Mouse (Mus musculus): Measurements from ENCODE around the gene Dlg1.
"Not testable (repeated sequence)": the region's sequence is repeated elsewhere in the genome, so short reads cannot be mapped to it uniquely, and the experiment has no call there.

Gene Dlg1

GRCm38 (mm10) chr16:31655531-31655930 lies 7.7 kb upstream of the Dlg1 start:
- in situ Hi-C loops (cut with MboI), result no loop called here

- in situ Hi-C loops (cut with MboI), result no loop called here
These were observed 5.7 kb upstream of the Dlg1 start for GRCm38 (mm10) chr16:31657502-31657901.

GRCm38 (mm10) chr16:31658539-31659334 lies 4.5 kb upstream of the Dlg1 start:
- in situ Hi-C loops (cut with MboI), result no loop called here

GRCm38 (mm10) chr16:31659453-31659852 lies 3.8 kb upstream of the Dlg1 start:
- in situ Hi-C loops (cut with MboI), result no loop called here

GRCm38 (mm10) chr16:31662556-31663378 lies 476 bp upstream of the Dlg1 start:
- in situ Hi-C loops (cut with MboI), result no loop called here

GRCm38 (mm10) chr16:31664287-31664597 lies 999 bp downstream of the Dlg1 start:
- in situ Hi-C loops (cut with MboI), result no loop called here

GRCm38 (mm10) chr16:31672202-31672601 lies 9.0 kb downstream of the Dlg1 start:
- in situ Hi-C loops (cut with MboI), result no loop called here

GRCm38 (mm10) chr16:31677463-31677862 lies 14.2 kb downstream of the Dlg1 start:
- in situ Hi-C loops (cut with MboI), result no loop called here

- in situ Hi-C loops (cut with MboI), result no loop called here
These were observed 19.0 kb downstream of the Dlg1 start for GRCm38 (mm10) chr16:31682291-31682690.

GRCm38 (mm10) chr16:31683670-31684430 lies 20.6 kb downstream of the Dlg1 start:
- in situ Hi-C loops (cut with MboI), result no loop called here

- in situ Hi-C loops (cut with MboI), result no loop called here
These were observed 21.5 kb downstream of the Dlg1 start for GRCm38 (mm10) chr16:31684771-31685170.

GRCm38 (mm10) chr16:31687766-31688165 lies 24.5 kb downstream of the Dlg1 start:
- in situ Hi-C loops (cut with MboI), result no loop called here

GRCm38 (mm10) chr16:31695286-31696020 lies 32.2 kb downstream of the Dlg1 start:
- in situ Hi-C loops (cut with MboI), result no loop called here

GRCm38 (mm10) chr16:31696367-31696766 lies 33.1 kb downstream of the Dlg1 start:
- in situ Hi-C loops (cut with MboI), result no loop called here

- in situ Hi-C loops (cut with MboI), result no loop called here
These were observed 34.1 kb downstream of the Dlg1 start for GRCm38 (mm10) chr16:31697341-31697740.

- in situ Hi-C loops (cut with MboI), result no loop called here
These were observed 42.0 kb downstream of the Dlg1 start for GRCm38 (mm10) chr16:31705213-31705612.

- in situ Hi-C loops (cut with MboI), result no loop called here
These were observed 42.7 kb downstream of the Dlg1 start for GRCm38 (mm10) chr16:31705904-31706303.

- in situ Hi-C loops (cut with MboI), result no loop called here
These were observed 44.1 kb downstream of the Dlg1 start for GRCm38 (mm10) chr16:31707326-31707725.

- in situ Hi-C loops (cut with MboI), result no loop called here
These were observed 59.7 kb downstream of the Dlg1 start for GRCm38 (mm10) chr16:31722991-31723390.

- in situ Hi-C loops (cut with MboI), result no loop called here
These were observed 60.9 kb downstream of the Dlg1 start for GRCm38 (mm10) chr16:31724121-31724520.

- in situ Hi-C loops (cut with MboI), result no loop called here
These were observed 61.6 kb downstream of the Dlg1 start for GRCm38 (mm10) chr16:31724818-31725217.

- in situ Hi-C loops (cut with MboI), result not testable (repeated sequence)
These were observed 67.7 kb downstream of the Dlg1 start for GRCm38 (mm10) chr16:31730971-31731370.
